Mouse (Mus musculus): ENCODE results near the gene Zfp322a.
"Not testable (repeated sequence)": the region's sequence is repeated elsewhere in the genome, so short reads cannot be mapped to it uniquely, and the experiment has no call there.

- TF ChIP-seq POLR2A (IDR thresholded peaks at IDR 0.05; ENCODE audit: borderline replicate concordance, insufficient read depth, low read length); CTCF (IDR thresholded peaks at IDR 0.05; ENCODE audit: borderline replicate concordance, insufficient read depth, low read depth, low read length): not testable (repeated sequence)
Observed at GRCm38 (mm10) chr13:23396913-23397312, 27.9 kb upstream of the Zfp322a start.
